Mouse (Mus musculus) stomach, postnatal 0 days (tissue): ENCODE measurements around the gene Gstt1.

Experiments
- CTCF ChIP-seq: IDR thresholded peaks from 2 replicates; pipeline ENCODE4 v1.5.1; 2016; ENCODE audit warnings: antibody characterized with exemption, low read depth, mild to moderate bottlenecking, moderate library complexity
- EP300 ChIP-seq: optimal IDR thresholded peaks from 2 replicates; pipeline ENCODE3; 2016; ENCODE audit warnings: antibody characterized with exemption

DNA sequence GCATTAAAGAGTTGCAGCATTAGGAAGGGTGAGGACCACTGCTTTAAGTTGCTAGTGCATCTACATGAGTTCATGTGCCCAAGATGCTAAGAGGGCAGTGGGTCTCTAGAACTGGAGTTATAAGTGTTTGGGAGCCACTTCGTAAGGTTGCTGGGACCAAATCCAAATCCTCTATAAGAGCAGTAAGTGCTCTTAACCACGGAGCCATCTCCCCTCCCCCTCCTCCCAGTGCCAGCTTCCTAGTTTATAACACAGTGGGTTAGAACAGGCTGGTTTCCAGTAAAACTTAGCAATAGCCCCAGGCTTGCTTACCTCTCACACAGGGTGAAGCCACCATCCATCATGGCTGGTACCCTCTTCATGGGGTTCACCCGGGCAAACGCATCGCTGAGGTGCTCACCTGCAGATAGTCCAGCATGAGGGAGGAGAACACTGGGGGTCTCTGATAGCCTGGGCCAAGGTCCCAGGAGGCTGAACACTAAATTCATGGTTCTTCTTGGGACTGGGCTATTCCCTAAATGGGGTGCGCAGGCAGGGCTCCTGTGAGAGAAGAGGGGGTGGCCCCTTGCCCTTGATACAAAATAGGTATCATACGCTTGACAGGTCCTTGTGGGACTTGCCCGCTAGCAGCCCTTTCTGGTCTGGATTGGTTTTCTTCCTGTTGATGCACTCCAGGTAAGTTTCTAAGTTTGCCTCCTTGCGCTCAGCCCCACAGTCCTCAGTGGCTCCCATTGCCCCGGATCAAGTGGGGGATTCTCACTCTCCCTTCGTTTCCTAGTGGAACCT, 1.5 kb downstream of the Gstt1 start:
- TF ChIP-seq EP300 = no peak
- TF ChIP-seq CTCF = no peak
